Mouse (Mus musculus) heart, adult 18-20 months (tissue): ENCODE measurements around the gene Isg20. TPM values are rescaled to one million over a fixed set of nuclear protein-coding genes. Genes with fewer than 3 reads are reported as not detected.
A peak's percentile ranks its signal among the peaks of the same experiment; 100 is the strongest.

Experiments used
- DNase-seq, 2 experiments: peaks; one replicate each; pipeline ENCODE4 v3.0.0; 2021 to 2022; ENCODE audit warnings: mixed read lengths in 1 of 2
- microRNA-seq, 2 experiments: library from miRNA; unstranded; fragments of <30 nt; microRNA quantifications; one replicate each; pipeline ENCODE4 v1.2.0; 2022
- total RNA-seq, 2 experiments: library from RNA; stranded (reverse); gene quantifications; 2 replicates each; pipeline ENCODE4 v1.2.3; 2021

Isg20 gene
- total RNA-seq, 2 experiments from 2014 or later: 6.3 to 7.0 TPM

DNA sequence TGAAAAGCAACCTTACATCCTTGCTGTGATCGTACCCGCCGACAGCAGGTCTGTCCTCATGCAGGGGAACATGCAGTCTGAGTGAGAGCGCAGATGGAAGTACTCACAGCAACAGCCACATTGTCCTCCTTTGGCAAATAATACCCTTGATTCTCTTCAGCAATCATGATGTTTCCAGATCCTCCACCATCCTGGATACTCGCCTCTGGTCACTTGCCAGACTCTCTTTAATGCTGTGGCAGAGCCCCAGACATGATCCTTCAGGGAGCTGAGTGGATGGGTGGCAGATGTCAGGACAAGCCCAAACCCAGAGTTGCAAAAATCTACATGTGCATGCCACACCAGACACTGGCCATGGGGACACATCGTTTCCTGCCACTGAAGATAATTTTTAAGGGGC lies 41.9 kb downstream of the Isg20 start:
- no peak for DNase-seq

DNA sequence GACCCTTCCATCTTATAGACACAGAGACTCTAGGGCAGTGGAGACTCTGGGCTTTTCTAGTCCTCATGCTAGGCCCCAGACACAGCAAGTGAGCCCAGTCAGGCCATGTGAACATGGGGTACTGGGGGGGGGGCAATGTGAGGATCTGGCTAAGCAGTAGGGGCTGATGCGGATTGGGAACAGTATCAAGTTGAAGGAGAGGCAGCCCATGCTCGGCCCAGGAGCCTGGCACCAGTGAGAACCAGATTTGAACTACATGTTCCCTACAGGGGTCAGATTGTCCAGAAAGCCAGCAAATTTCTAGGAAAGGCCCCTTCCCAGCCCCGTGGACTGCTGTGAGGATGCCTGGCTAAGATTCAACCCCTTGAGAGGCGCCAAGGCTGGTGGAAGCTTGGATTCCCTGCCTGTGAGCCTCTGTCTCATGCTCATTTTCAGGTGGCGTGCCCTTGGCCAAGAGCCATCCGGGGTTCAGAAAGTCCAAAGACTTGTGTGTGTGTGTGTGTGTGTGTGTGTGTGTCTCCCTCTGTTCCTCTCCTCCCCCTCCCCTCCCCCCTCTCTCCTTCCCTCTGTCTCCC lies 45.4 kb downstream of the Isg20 start:
- no peak for DNase-seq

DNA sequence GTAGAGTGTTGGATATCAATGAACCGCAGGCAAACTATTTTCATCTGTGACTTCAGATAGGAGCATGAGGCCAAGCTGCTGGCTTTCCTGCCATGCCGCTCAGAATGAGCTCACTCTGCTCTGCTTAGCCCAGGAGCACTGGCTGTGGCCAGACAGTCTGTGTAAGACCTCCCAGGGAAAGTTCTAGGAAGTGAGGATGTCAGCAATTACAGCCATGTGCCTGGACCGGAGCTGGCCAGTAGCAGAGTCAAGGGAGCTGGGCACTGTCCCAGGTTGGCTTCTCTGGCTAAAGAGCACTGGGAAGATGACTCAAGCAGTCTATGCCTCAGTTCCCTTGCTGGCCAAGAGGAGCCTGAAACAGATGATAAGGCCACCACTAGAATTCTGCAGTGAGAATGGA lies 50.7 kb downstream of the Isg20 start:
- peak in 1 of 2 experiments; percentile 9 for DNase-seq

Small RNA genes within 50 kb of the gene (microRNA-seq; reads per million reads assigned to microRNA genes)
- gene Mir7-2: 1.5 to 4.6 reads per million in 2 experiments

Other genes with a start within 250 kb of the Isg20 start
- 1 to 10 TPM in 1 of 2 experiments, under 1 TPM in 1; 0.97 to 3.9 TPM for gene Ntrk3, start 175.4 kb upstream of the Isg20 start, total RNA-seq
- gene Mrps11, start 130.3 kb upstream of the Isg20 start, total RNA-seq: 10 to 100 TPM; 39.5 to 40.1 TPM
- gene Mrpl46, start 129.9 kb upstream of the Isg20 start, total RNA-seq: 10 to 100 TPM; 52.6 to 59.5 TPM
- 10 to 100 TPM; 13.9 to 16.5 TPM for gene Det1, start 66.2 kb upstream of the Isg20 start, total RNA-seq
- gene Aen, start 17.6 kb upstream of the Isg20 start, total RNA-seq: 10 to 100 TPM; 35.8 to 37.0 TPM
- gene Acan, start 140.1 kb downstream of the Isg20 start, total RNA-seq: under 1 TPM; 0.10 to 0.28 TPM
- gene Hapln3, start 217.6 kb downstream of the Isg20 start, total RNA-seq: under 1 TPM; 0.27 to 0.36 TPM
- 100 to 1,000 TPM; 120 to 144 TPM for gene Mfge8, start 235.6 kb downstream of the Isg20 start, total RNA-seq